Mouse (Mus musculus) liver, adult (tissue): ENCODE results near the gene Mvk.
A peak's percentile ranks its signal among the peaks of the same experiment; 100 is the strongest.

Experiments
- GATA4 ChIP-seq: IDR thresholded peaks from 2 replicates; pipeline ENCODE4 v1.6.1; 2014; ENCODE audit warnings: mild to moderate bottlenecking, low read length; ENCODE audit not compliant: insufficient replicate concordance

Mvk gene

GRCm38 (mm10) chr5:114443566-114444367 is at the start of gene Mvk, which contains the start of gene Mmab:
Mvk (plus strand) TSS chr5:114444269.
Mmab (minus strand) TSS chr5:114444060.
- TF ChIP-seq GATA4, result peak; percentile 61; the same call in 1 of the 2 replicates

GRCm38 (mm10) chr5:114406592-114406991 is 37.5 kb upstream of the Mvk start:
- no peak for TF ChIP-seq GATA4

DNA sequence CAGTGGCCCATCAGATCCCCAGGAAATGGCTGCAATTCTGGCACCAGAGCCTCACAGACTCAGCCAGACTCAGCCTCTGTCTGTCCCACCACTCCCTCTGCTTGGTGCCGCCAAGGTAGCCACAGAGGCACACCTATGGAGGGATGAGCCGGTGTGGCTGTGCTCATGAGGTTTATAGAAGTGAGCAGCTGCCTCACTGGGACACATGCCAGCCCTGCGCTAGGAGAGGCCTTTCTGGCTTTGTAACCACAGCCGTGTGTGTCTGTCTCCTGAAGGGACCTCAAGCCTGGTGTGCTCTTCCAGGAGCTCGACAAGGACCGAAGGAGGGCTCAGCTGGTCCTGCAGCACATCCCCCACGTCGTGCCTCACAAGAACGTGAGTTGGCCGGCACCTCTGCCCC is 36.8 kb upstream of the Mvk start:
- no peak for TF ChIP-seq GATA4

GRCm38 (mm10) chr5:114407810-114408209 is 36.3 kb upstream of the Mvk start:
- TF ChIP-seq GATA4, result no peak

GRCm38 (mm10) chr5:114408846-114409245 is 35.2 kb upstream of the Mvk start:
- TF ChIP-seq GATA4, result no peak

DNA sequence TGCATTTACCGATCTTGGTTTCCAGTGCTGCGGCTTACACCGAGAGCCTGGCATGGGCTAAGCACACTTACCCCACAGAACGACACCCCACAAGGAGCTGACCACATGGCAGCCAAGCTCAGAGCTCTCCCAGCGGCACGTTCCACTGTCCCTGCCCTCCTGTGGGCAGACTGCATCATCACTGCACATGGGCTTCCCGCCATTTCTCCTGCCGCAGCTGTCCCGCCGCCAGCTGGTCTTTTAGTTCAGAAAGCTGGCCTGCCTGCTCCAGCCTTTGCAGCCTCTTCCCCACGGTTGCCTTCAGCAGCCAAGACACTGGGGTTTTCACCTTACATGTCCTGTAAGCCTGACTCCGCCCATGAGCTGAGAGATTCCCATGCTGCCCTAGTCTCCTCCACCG is 33.6 kb upstream of the Mvk start:
- TF ChIP-seq GATA4, result no peak

GRCm38 (mm10) chr5:114412361-114412998 is 31.6 kb upstream of the Mvk start:
- no peak for TF ChIP-seq GATA4

GRCm38 (mm10) chr5:114413067-114413735 is 30.9 kb upstream of the Mvk start:
- TF ChIP-seq GATA4, result no peak

DNA sequence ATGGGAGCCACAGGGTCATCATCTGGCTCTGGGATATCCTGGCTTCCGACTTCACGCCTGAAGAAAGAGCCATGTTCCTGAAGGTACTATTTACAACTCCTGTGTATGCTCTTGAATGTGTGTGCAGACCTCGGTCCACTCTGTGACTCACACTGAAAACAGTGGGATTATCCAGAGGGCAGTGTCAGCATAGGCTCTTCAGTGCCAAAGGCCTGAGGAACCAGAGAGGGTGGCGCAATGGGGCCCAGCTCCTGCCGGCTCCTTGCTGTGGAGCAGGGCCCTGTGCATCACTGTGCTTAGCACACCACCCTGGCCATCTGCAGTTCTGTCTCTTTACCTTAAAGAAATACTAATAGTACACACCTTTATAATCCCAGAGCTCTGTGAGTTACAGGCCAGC is 28.5 kb upstream of the Mvk start:
- TF ChIP-seq GATA4, result no peak

DNA sequence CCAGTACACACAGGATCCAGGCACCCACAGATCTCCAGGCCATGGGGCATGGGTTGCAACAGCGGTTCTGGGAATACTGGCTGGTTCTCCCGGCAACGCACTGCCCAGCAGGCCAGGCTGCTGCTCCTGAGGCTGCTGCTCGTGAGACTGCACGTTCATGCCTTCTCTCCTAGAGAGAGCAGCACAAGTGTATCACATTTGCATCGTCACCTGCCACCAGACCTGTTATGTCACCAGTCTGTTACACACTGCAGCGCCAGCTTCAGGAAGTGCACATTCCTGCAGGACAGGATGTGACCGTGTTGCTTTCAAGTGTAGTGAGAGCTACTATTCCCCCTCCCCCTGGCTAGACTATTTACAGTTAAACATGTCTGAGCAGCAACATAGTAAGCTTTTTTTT is 27.2 kb upstream of the Mvk start:
- TF ChIP-seq GATA4, result no peak

GRCm38 (mm10) chr5:114418541-114418940 is 25.5 kb upstream of the Mvk start:
- TF ChIP-seq GATA4, result no peak

DNA sequence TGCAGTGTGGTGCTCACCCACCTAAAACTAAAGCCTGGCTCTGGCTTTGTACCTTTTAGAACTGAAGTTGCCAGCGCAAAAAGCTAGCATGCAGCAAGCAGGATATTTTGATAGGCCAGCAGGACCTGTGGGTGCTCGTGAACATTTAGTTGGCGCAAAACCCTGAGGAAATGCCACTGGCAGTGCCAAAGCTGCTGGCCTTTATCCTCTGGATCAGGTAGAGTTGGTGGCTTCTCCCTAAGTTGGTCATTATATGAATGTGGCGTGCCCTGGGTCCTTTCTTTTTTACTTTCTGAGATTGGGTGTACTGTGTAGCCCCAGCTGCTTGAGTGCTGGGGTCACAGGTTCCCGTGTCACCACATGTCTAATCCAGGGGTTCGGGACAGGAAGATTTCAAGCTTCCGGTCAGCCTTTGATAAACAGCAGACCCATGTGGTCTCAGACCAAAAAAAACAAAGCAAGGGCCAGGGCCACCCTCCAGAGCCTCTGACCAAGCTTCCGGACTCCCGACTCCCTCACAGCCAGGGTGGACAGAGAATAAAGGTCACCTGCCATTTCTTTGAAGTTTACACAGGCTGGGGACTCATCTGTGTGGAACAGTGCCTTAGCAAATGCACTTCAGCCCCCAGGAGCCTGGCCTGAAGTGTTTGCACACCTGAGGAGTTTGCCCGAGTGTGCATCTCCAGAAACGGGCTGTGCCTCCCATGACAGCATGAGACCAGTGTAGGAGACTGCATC is 22.3 kb upstream of the Mvk start:
- no peak for TF ChIP-seq GATA4

- no peak for TF ChIP-seq GATA4
Observed at GRCm38 (mm10) chr5:114422591-114422990, 21.5 kb upstream of the Mvk start.

DNA sequence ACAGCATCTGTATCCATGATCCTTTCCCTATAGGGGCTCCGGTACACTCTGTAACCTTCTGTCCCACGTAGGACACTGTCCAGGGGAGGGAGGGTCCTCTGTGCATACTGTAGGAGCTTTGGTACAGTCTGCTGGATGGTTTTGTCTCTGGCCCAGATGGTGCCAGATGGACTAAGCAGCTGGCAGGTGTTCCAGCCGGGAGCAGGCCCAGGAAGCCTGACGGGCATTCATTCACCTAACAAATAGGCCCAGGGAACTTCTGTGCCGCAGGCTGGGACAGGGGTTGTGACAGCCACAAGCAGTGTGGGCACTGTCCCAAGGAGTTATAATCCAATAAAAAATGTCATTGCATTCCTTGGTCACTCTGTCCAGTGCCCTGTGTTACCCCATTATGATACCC is 20.1 kb upstream of the Mvk start:
- TF ChIP-seq GATA4, result no peak

DNA sequence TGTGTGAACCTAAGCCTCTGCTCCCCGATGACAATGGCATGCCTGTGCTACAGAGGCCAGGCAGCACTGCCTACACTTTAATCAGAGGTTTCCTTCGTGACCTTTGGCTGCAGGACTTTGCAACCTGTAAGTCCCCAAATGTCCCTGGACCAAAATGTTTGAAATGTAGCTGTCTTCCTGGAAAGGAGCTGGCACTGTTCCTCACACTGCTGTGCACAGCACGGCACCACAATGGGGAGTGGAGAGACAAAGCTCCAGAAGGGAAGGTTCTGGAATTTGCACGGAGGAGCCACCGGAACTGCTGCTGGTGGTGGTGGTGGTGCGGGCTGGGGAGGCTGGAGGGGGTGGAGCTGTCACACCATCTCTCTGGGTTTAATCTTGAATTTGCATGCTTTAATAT is 17.3 kb upstream of the Mvk start:
- no peak for TF ChIP-seq GATA4
